Mouse (Mus musculus) myocyte (in vitro differentiated cells): Measurements from ENCODE around the gene Meis1. TPM values are rescaled to one million over a fixed set of nuclear protein-coding genes. Genes with fewer than 3 reads are reported as not detected.

Source experiments
- H3K27me3 ChIP-seq: one replicate; pipeline ENCODE4 v1.6.1; 2011; ENCODE audit not compliant: control insufficient read depth, insufficient read depth, insufficient read length
- H3K36me3 ChIP-seq: one replicate; pipeline ENCODE4 v1.6.1; 2011; ENCODE audit not compliant: control insufficient read depth, insufficient read depth
- H3K4me2 ChIP-seq: one replicate; pipeline ENCODE4 v1.6.1; 2011; ENCODE audit warnings: low read depth, control low read depth
- H3K4me3 ChIP-seq: one replicate; pipeline ENCODE4 v1.5.1; 2011; ENCODE audit warnings: mild to moderate bottlenecking, control low read depth, moderate library complexity
- H3K79me2 ChIP-seq: one replicate; pipeline ENCODE4 v1.6.1; 2011; ENCODE audit not compliant: control insufficient read depth, insufficient read depth
- H3ac ChIP-seq: one replicate; pipeline ENCODE4 v1.6.1; 2011; ENCODE audit not compliant: control insufficient read depth, insufficient read length
- CEBPB ChIP-seq: IDR thresholded peaks from 2 replicates; pipeline ENCODE4 v1.6.1; 2011; ENCODE audit warnings: mild to moderate bottlenecking, moderate library complexity; ENCODE audit not compliant: poor library complexity, insufficient read depth, severe bottlenecking
- E2F4 ChIP-seq: IDR thresholded peaks from one replicate; pipeline ENCODE4 v1.6.1; 2011; ENCODE audit warnings: mild to moderate bottlenecking, control low read depth, moderate library complexity; ENCODE audit not compliant: insufficient read depth
- MAX ChIP-seq: IDR thresholded peaks from one replicate; pipeline ENCODE4 v1.6.1; 2011; ENCODE audit warnings: low read depth, mild to moderate bottlenecking, control low read depth
- MYOD1 ChIP-seq, 3 experiments: IDR thresholded peaks; one replicate each; pipeline ENCODE4 v1.6.1; 2011; ENCODE audit warnings: control low read depth in 2 of 3, low read depth in 2 of 3, mild to moderate bottlenecking in 2 of 3, moderate library complexity in 1 of 3; ENCODE audit not compliant: insufficient read length in 2 of 3, control insufficient read depth in 1 of 3
- MYOG ChIP-seq, 3 experiments: IDR thresholded peaks; one replicate each; pipeline ENCODE4 v1.6.1; 2011; ENCODE audit warnings: control low read depth in 2 of 3, low read depth in 2 of 3, mild to moderate bottlenecking in 2 of 3; ENCODE audit not compliant: insufficient read length in 2 of 3, control insufficient read depth in 1 of 3, insufficient read depth in 1 of 3
- POLR2A ChIP-seq: IDR thresholded peaks from one replicate; pipeline ENCODE4 v1.6.1; 2011; ENCODE audit warnings: low read depth, mild to moderate bottlenecking, control low read depth, moderate library complexity; ENCODE audit not compliant: insufficient read length
- POLR2AphosphoS2 ChIP-seq: IDR thresholded peaks from one replicate; pipeline ENCODE4 v1.6.1; 2011; ENCODE audit warnings: low read depth, control low read depth; ENCODE audit not compliant: insufficient read length
- REST ChIP-seq: IDR thresholded peaks from one replicate; pipeline ENCODE4 v1.6.1; 2011; ENCODE audit warnings: mild to moderate bottlenecking, control low read depth, moderate library complexity; ENCODE audit not compliant: insufficient read depth, insufficient read length
- SRF ChIP-seq: IDR thresholded peaks from one replicate; pipeline ENCODE4 v1.6.1; 2011; ENCODE audit warnings: low read depth; ENCODE audit not compliant: control insufficient read depth, insufficient read length
- TCF12 ChIP-seq: IDR thresholded peaks from one replicate; pipeline ENCODE4 v1.6.1; 2011; ENCODE audit warnings: mild to moderate bottlenecking, control low read depth; ENCODE audit not compliant: poor library complexity, insufficient read depth, severe bottlenecking
- TCF3 ChIP-seq: IDR thresholded peaks from one replicate; pipeline ENCODE4 v1.6.1; 2011; ENCODE audit warnings: low read depth, control low read depth; ENCODE audit not compliant: insufficient read length
- USF1 ChIP-seq: IDR thresholded peaks from one replicate; pipeline ENCODE4 v1.6.1; 2011; ENCODE audit warnings: low read depth, mild to moderate bottlenecking, control low read depth, moderate library complexity
- polyA plus RNA-seq: library from polyadenylated mRNA; unstranded; fragments of >200 nt; fragmentation: generic; extraction: Trizol; gene quantifications from one replicate; pipeline ENCODE4 v1.2.1, GENCODE M21; 2012; ENCODE audit warnings: missing spikeins

Meis1 gene
- polyA plus RNA-seq, 1 experiment: 7.1 TPM

- Histone ChIP-seq H3K4me3 (no peak overlapping the region), H3K27me3 (no peaks in the 10 kb centered on the region)
- no peak for TF ChIP-seq E2F4
These were observed 8.1 kb upstream of the Meis1 start for GRCm38 (mm10) chr11:19026581-19027561.

GRCm38 (mm10) chr11:19025976-19026520 is 7.3 kb upstream of the Meis1 start:
- H3K4me2 ChIP-seq: no peak overlapping the region
- no peaks in the 10 kb centered on the region for H3K27me3 ChIP-seq
- no peak overlapping the region for H3ac ChIP-seq
- H3K79me2 ChIP-seq: no peaks in the 10 kb centered on the region
- no peaks in the 10 kb centered on the region for H3K36me3 ChIP-seq
- no peak overlapping the region for H3K4me3 ChIP-seq
- TF ChIP-seq SRF: no peak
- TF ChIP-seq TCF3: no peak
- TF ChIP-seq POLR2A: no peak
- no peak for TF ChIP-seq MYOG (IDR thresholded peaks at IDR 0.05; ENCODE audit: control insufficient read depth in 1 of 3, insufficient read depth in 1 of 3, insufficient read length in 2 of 3, low read depth in 2 of 3)
- TF ChIP-seq POLR2AphosphoS2: no peak
- TF ChIP-seq REST: no peak
- TF ChIP-seq USF1: no peak
- TF ChIP-seq TCF12: no peak
- no peak for TF ChIP-seq MAX
- TF ChIP-seq MYOD1 (IDR thresholded peaks at IDR 0.05; ENCODE audit: control insufficient read depth in 1 of 3, insufficient read length in 2 of 3, low read depth in 2 of 3): no peak
- TF ChIP-seq CEBPB: no peak
- TF ChIP-seq E2F4: no peak

More at GRCm38 (mm10) chr11:19026581-19027561, 8.1 kb upstream of the Meis1 start:
- Histone ChIP-seq H3K79me2 (no peaks in the 10 kb centered on the region), H3K36me3 (no peaks in the 10 kb centered on the region), H3ac (no peak overlapping the region), H3K4me2 (peak overlapping the region; percentile 55)

GRCm38 (mm10) chr11:19024496-19025265 is 5.9 kb upstream of the Meis1 start:
- no peak overlapping the region for H3K4me2 ChIP-seq
- no peaks in the 10 kb centered on the region for H3K27me3 ChIP-seq

GRCm38 (mm10) chr11:19023356-19023755 is 4.6 kb upstream of the Meis1 start:
- no peak overlapping the region for H3K4me2 ChIP-seq
- no peaks in the 10 kb centered on the region for H3K27me3 ChIP-seq

More at GRCm38 (mm10) chr11:19024496-19025265, 5.9 kb upstream of the Meis1 start:
- no peak overlapping the region for H3ac ChIP-seq
- TF ChIP-seq E2F4 (no peak), MYOG (IDR thresholded peaks at IDR 0.05; ENCODE audit: control insufficient read depth in 1 of 3, insufficient read depth in 1 of 3, insufficient read length in 2 of 3, low read depth in 2 of 3) (no peak), POLR2AphosphoS2 (no peak), SRF (no peak), MAX (no peak), REST (no peak), TCF12 (no peak), USF1 (no peak), CEBPB (no peak), POLR2A (no peak)
- no peaks in the 10 kb centered on the region for H3K36me3 ChIP-seq
- no peak overlapping the region for H3K4me3 ChIP-seq
- no peaks in the 10 kb centered on the region for H3K79me2 ChIP-seq

More at GRCm38 (mm10) chr11:19023356-19023755, 4.6 kb upstream of the Meis1 start:
- Histone ChIP-seq H3K36me3 (no peaks in the 10 kb centered on the region), H3ac (no peak overlapping the region), H3K79me2 (no peaks in the 10 kb centered on the region), H3K4me3 (no peak overlapping the region)
- TF ChIP-seq POLR2AphosphoS2: no peak
- TF ChIP-seq MYOD1 (IDR thresholded peaks at IDR 0.05; ENCODE audit: control insufficient read depth in 1 of 3, insufficient read length in 2 of 3, low read depth in 2 of 3): no peak
- TF ChIP-seq USF1: no peak
- TF ChIP-seq REST: no peak
- TF ChIP-seq SRF: no peak
- no peak for TF ChIP-seq POLR2A
- no peak for TF ChIP-seq TCF3
- no peak for TF ChIP-seq MYOG (IDR thresholded peaks at IDR 0.05; ENCODE audit: control insufficient read depth in 1 of 3, insufficient read depth in 1 of 3, insufficient read length in 2 of 3, low read depth in 2 of 3)
- TF ChIP-seq TCF12: no peak
- TF ChIP-seq E2F4: no peak
- TF ChIP-seq CEBPB: no peak
- TF ChIP-seq MAX: no peak
